Mouse (Mus musculus): ENCODE results near the gene Acp6.

- no peak for TF ChIP-seq CTCF (IDR thresholded peaks at IDR 0.05)
- TF ChIP-seq POLR2A (IDR thresholded peaks at IDR 0.05; ENCODE audit: insufficient read depth, low read depth, low read length): no peak
- TF ChIP-seq EP300 (IDR thresholded peaks at IDR 0.05; ENCODE audit: insufficient read depth, low read depth, low read length): 0 out of 2 replicates have a peak, but pooled peaks have one; percentile 42
Observed at GRCm38 (mm10) chr3:97157958-97158599, 498 bp upstream of the Acp6 start.
